Mouse (Mus musculus) layer of hippocampus, postnatal 10 days (tissue): ENCODE results near the gene Proca1. TPM values are rescaled to one million over a fixed set of nuclear protein-coding genes. Genes with fewer than 3 reads are reported as not detected.
A peak's percentile ranks its signal among the peaks of the same experiment; 100 is the strongest.

Experiments used
- DNase-seq, 2 experiments: peaks; one replicate each; pipeline ENCODE4 v3.0.0; 2021; ENCODE audit warnings: low spot score in 2 of 2
- long read RNA-seq: library from polyadenylated mRNA; stranded (forward); transcript quantifications from one replicate; pipeline ENCODE4 v2.0.0, GENCODE M21; 2023
- total RNA-seq, 2 experiments: library from RNA; stranded (reverse); gene quantifications; 2 replicates each; pipeline ENCODE4 v1.2.3; 2021

The Proca1 gene
- total RNA-seq = 1 to 10 TPM; 4.5 to 5.8 TPM
- long read RNA-seq, transcript Proca1-201 (3 exons, 960 nt) = major isoform, 6 of 8 reads
- long read RNA-seq, partial matches to known transcripts = 0 of 8 reads
- long read RNA-seq, other reads (novel, unspliced or antisense) = 2 of 8 reads

GRCm38 (mm10) chr11:78193113-78193512 lies at the start of gene Proca1:
Proca1 (plus strand) TSS chr11:78193392.
- DNase-seq = no peak

DNA sequence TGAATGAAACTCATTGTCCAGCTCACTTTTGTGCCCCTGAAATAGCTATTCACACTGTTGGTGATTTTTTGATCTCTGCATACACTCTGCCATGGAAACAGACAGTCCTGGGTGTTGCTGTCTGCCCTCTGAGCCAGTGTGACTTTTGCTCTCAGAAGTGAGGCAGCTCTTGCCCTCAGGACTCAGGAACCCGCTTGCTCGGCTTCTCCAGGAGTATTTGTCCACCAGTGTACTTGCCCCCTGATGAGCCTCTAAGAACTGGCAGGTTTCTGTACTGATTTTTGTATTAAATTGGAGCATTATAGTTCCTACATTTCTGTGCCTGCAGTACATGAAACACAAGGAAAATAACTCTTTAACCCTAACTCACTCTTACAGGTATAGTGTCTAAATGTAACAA lies 49.7 kb upstream of the Proca1 start:
- no peak for DNase-seq

DNA sequence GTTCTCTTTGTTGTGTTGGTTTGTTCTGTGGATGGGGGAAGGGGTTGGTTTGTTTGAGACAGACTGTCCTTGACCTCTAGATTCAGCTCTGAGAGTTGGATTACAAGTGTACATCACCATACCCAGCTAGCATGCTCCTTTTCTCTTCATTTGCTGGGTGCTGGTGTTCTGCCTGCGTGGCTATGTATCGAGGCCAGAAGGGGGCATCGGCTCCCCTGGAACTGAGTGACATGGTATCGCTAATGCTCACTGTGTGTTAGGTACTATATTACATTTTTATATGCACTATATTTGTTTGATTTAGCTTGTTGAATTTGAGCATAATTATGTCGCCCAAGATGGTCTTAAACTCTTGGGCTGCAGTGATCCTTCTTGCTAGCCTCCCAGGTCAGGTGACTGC lies 47.0 kb upstream of the Proca1 start:
- DNase-seq = no peak

- DNase-seq = no peak
These were observed 46.3 kb upstream of the Proca1 start for GRCm38 (mm10) chr11:78146707-78147543.

DNA sequence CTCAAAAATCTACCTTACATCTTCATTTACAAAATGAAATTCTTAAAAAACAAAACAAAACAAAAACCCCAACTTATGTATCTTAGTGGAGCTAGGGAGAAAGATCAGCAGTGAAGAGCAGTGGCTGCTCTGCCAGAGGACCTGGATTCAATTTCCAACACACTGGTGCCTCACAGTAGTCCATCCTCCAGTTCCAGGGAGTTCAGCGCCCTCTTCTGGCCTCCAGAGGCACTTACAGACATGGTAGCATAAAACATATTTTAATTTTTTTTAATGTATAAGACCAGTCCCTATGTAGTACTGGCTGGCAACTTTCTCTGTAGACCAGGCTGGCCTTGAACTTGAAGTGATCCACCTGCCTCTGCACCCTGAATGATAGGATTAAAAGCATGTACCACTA lies 42.0 kb upstream of the Proca1 start:
- no peak for DNase-seq

- peak; percentile 88 to 90 for DNase-seq
These were observed 40.6 kb upstream of the Proca1 start for GRCm38 (mm10) chr11:78152299-78153231.

- no peak for DNase-seq
These were observed 39.4 kb upstream of the Proca1 start for GRCm38 (mm10) chr11:78153778-78154177.

DNA sequence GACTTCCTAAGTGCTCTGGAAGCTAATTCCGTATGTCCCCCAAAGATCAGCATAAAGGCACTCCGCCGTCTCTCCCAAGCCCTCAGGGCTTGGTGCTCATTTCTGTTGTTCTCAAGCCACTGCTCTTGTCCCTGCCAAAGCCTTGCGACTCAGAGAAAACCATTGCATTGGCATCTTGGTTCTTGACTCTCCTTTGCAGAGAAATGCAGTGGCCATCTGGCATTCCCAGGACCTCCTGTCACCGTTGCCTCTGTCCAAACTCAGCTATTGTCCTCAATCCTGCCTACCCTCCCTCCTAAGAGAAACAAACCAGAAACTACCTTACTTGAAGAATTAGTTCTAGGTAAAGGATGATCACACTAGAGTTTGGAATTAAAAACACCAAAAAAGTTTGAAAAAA lies 37.5 kb upstream of the Proca1 start:
- no peak for DNase-seq

DNA sequence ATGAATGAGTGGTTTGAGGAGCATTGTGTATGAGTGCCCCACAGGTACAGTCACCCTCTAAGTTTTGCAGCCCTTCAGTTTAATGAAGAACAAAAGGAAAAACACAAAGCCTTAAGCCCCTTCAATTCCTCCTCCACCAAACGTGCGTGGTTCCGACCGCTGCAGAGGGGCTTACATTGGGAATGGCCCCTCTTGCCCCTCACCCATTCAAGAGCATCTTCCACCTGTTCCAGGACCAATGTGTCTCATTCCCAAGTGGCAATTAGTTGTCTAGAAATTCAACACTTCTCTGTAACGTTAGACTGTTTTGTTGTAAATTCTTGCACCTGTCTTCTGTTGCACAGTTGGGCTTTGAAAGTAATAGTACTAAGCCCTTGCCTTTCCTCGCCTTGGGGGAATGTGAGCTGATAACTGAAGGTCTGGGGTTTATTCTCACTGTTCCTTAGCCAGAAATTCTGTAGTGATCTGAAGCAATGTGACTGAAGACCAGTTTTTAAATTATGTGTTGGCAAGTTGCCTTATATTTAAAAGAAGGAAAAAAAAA lies 37.0 kb upstream of the Proca1 start:
- DNase-seq = no peak

GRCm38 (mm10) chr11:78159096-78159495 lies 34.1 kb upstream of the Proca1 start:
- DNase-seq = peak; percentile 81 to 86

GRCm38 (mm10) chr11:78159557-78159956 lies 33.6 kb upstream of the Proca1 start:
- no peak for DNase-seq

DNA sequence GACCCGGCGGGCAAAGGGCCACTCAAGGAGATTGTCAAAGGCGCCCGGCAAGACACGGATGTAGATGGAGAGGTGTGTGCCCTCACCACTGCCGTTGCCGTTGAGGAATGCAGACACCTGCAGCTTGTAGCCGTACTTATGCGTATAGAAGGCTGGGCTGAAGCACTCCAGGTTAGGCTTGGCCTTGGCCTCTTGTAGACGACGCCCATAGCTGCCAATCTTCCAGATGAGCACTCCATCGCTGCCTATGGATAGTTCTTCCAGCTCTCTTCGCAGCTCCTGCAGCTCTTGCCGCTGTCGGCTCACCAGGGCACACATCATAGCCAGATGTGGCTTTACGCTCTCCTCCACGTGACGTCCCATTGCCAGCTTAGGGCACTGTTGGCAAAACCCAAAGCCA lies 33.0 kb upstream of the Proca1 start:
- no peak for DNase-seq

- no peak for DNase-seq
These were observed 32.5 kb upstream of the Proca1 start for GRCm38 (mm10) chr11:78160675-78161074.

DNA sequence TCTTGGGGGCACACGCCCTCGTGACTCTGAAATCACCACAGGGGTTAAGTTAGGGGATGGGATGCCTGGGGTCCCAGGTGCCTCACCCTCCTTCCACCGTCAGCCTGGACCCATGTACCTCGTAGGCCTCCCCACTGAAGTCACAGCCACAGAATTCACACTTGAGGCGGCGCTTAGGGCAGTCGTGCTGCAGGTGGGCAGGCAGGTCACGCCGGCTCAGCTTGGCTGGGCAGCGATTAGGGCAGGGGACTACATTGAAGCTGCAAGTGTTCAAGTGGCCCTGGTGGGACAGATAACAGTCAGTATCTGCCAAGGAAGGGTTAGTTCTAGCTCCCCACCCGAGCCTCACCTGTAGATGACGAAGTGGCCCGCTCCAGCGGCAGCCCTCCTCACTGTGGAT lies 32.0 kb upstream of the Proca1 start:
- DNase-seq = no peak

DNA sequence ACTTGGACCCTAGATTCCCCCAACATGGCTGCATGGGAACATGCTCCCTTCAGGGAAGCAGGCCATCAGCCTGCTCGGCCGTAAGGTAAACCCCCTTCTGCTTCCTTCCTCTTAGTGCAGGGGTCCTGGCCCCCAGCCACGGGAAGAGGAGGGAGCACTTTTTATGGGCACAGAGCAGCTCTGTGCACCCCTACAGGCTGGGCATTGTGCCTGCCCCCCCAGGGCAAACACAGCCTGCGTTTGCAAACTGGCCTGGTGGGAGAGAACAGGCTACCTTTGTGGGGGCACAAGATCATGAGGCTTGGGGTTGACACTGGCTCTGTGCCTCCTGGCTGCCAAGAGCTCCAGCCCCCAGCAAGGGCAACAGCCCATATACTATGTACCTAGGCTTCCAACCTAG lies 31.2 kb upstream of the Proca1 start:
- DNase-seq = peak; percentile 63 to 75

GRCm38 (mm10) chr11:78162504-78162903 lies 30.7 kb upstream of the Proca1 start:
- DNase-seq = peak; percentile 71 to 77

DNA sequence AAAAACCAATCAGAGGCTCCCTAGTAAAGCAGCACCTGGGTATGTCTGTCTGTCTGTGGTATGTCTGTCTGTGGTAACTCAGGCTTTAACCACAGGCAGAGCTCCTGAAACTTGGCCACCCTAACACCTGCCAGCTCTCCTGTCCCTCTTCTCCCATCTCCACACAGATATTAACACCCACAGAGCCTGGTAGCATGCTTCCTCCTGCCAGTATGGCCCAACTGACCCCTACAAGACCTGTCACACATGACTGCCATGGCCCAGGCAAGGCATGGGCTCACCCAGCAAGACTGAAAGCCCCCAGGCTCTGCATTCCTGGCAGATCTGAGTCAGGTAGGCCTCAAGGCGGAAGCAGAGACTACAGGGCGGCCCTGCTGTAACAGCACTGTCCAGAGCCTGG lies 30.1 kb upstream of the Proca1 start:
- no peak for DNase-seq

DNA sequence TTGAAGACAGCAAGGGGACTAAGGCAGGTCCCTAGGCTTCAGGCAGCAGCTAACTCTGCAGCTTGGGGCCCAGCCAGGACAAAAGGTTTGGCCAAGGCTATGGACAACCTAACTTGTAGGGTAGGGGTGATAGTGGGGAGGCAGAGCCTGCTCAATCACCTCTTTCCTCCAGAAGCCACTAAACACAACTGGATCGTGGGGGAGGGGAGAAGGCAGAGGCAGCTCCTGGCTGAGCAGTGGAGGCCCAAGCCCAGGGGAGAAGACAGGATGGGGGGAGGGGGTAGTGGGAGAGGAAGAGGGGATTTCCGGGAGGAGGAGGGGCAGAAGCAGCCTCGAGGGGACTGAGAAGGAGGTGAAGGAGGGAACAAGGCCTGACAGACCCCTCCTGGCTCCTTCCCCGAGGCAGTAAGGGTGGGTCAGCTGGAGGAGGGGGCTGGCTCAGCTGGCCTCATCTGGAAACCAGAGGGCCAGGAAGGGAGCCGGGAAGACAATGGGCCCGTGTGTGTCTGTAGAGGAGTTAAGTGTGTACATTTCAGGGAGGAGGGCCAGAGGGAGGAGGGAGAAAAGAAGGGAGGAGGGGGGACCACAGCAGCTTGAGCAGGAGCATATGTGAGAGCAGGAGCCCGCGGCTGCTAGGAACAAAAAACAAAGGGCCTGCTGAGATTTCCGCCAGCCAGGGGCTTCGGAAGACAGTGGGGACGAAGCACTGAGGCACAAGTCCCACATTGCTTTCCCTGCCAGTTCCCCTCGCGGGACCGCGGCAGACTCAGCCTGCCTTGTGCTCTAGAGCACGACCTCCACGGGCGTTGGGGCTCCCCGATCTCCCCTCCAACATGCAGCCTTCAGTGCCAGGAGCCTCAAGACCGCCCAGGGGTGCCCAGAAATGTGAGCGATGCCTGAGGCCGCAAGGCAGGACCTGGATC lies 29.2 kb upstream of the Proca1 start:
- peak; percentile 50 to 66 for DNase-seq

DNA sequence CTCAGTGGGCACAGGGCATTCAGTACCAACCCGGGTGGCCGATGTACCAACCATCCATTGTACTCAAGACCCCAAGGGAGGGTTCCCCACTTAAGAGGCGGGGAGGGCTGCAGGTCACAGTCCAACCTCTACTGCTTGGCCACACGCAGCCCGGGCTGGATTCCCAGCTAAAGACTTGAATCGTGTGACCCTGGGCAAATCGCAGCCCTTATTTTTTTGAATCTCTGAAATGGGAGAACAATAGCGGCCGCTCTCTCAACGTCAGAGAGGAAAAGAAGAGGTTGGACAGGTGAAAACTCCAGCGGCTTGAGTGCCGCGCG lies 28.6 kb upstream of the Proca1 start:
- no peak for DNase-seq

DNA sequence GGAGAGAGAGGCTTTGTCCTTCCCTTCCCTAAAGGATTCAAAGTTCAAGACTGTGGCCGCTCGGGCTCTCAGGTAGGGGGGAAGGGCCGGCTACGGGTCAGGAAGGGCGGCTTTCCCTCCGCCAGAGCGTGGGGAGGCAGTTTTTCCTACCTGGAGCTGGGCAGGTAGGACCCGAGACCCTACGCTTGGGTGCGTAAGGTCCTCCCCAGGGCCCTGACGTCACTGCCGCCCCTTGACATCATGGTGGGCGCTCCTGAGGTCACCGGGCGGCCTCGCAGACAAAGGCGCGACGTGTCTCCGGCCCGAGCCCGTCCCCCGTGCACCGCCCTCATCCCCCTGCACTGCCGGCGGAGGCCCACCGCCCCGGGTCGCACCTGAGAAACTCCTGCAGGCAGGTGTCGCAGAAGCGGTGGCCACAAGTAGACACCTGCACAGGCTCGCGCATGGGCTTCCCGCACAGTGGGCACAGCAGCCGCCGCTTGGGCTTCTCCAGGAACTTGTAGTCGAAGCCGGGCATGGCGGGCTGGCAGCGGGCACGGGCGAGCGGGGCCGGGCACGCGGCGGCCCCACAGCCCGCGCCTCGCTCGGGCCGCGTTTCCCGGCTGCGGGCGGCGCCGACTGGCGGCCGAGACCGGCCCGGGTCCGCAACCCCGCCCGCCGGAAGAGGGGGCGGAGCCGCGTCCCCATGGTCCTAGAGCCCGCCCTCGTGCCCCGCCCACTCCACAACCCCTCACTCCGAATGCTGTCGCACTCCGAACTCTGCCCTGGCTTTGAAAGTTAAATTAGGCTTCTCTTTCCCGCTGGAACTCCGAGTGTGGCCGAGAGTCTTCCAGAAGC lies 28.1 kb upstream of the Proca1 start, which contains the start of gene Traf4:
Gene Traf4 (minus strand): TSS at position 666 of the 837 bp plus-strand sequence.
- DNase-seq = peak; percentile 74 to 86
